Mouse (Mus musculus): ENCODE measurements around the gene Gm10409. TPM values are rescaled to one million over a fixed set of nuclear protein-coding genes. Genes with fewer than 3 reads are reported as not detected.
"Not testable (repeated sequence)": the region's sequence is repeated elsewhere in the genome, so short reads cannot be mapped to it uniquely, and the experiment has no call there.

The Gm10409 gene
- not detected in 2 replicates for total RNA-seq (2014; fragmentation: Nextera tagmentation)
- not detected in 2 replicates for total RNA-seq (2017)

- ATAC-seq (replicated peaks; ENCODE audit: low FRiP score, low TSS enrichment, poor library complexity, severe bottlenecking): not testable (repeated sequence)
Observed at GRCm38 (mm10) chr14:3412314-3412713, at the start of gene Gm10409. Gene Gm10409, plus strand, starts transcription at chr14:3412614.

- not testable (repeated sequence) for ATAC-seq (replicated peaks; ENCODE audit: low FRiP score, low TSS enrichment, poor library complexity, severe bottlenecking)
Observed at GRCm38 (mm10) chr14:3394793-3395192, 17.6 kb upstream of the Gm10409 start, which contains the start of gene Gm10413. Gene Gm10413, plus strand, starts transcription at chr14:3395093.

GRCm38 (mm10) chr14:3427803-3428202 lies 15.4 kb downstream of the Gm10409 start, which contains the start of gene Gm3005:
Gene Gm3005, plus strand, starts transcription at chr14:3428103.
- not testable (repeated sequence) for ATAC-seq (replicated peaks; ENCODE audit: low FRiP score, low TSS enrichment, poor library complexity, severe bottlenecking)

- not testable (repeated sequence) for ATAC-seq (replicated peaks; ENCODE audit: low FRiP score, low TSS enrichment, poor library complexity, severe bottlenecking)
Observed at GRCm38 (mm10) chr14:3449079-3449478, 36.7 kb downstream of the Gm10409 start, which contains the start of gene Gm10408. Gene Gm10408, plus strand, starts transcription at chr14:3449379.

Other genes starting within 250 kb of the Gm10409 start
- gene Gm5795, start 224.4 kb upstream of the Gm10409 start, total RNA-seq (2014; fragmentation: Nextera tagmentation): not detected in 2 replicates
- gene Gm5795, start 224.4 kb upstream of the Gm10409 start, total RNA-seq (2017): not detected in 2 replicates
- gene D830030K20Rik, start 204.1 kb upstream of the Gm10409 start, total RNA-seq (2014; fragmentation: Nextera tagmentation): 2.6 TPM in 1 of 2 replicates, not detected in the other
- not detected in 2 replicates for gene D830030K20Rik, start 204.1 kb upstream of the Gm10409 start, total RNA-seq (2017)
- 0.81 TPM in 1 of 2 replicates, not detected in the other for gene Gm2956, start 80.0 kb upstream of the Gm10409 start, total RNA-seq (2014; fragmentation: Nextera tagmentation)
- not detected in 2 replicates for gene Gm2956, start 80.0 kb upstream of the Gm10409 start, total RNA-seq (2017)
- not detected in 2 replicates for gene Gm10413, start 17.5 kb upstream of the Gm10409 start, total RNA-seq (2014; fragmentation: Nextera tagmentation)
- gene Gm10413, start 17.5 kb upstream of the Gm10409 start, total RNA-seq (2017): not detected in 2 replicates
- gene Gm3005, start 15.5 kb downstream of the Gm10409 start, total RNA-seq (2014; fragmentation: Nextera tagmentation): not detected in 2 replicates
- gene Gm3005, start 15.5 kb downstream of the Gm10409 start, total RNA-seq (2017): not detected in 2 replicates
- gene Gm10408, start 36.8 kb downstream of the Gm10409 start, total RNA-seq (2014; fragmentation: Nextera tagmentation): not detected in 2 replicates
- gene Gm10408, start 36.8 kb downstream of the Gm10409 start, total RNA-seq (2017): not detected in 2 replicates
- not detected in 2 replicates for gene Gm3012, start 221.9 kb downstream of the Gm10409 start, total RNA-seq (2014; fragmentation: Nextera tagmentation)
- gene Gm3012, start 221.9 kb downstream of the Gm10409 start, total RNA-seq (2017): not detected in 2 replicates
- gene Gm3020, start 239.4 kb downstream of the Gm10409 start, total RNA-seq (2014; fragmentation: Nextera tagmentation): not detected in 2 replicates
- not detected in 2 replicates for gene Gm3020, start 239.4 kb downstream of the Gm10409 start, total RNA-seq (2017)